Mouse (Mus musculus): ENCODE results near the gene Tbc1d23. TPM values are rescaled to one million over a fixed set of nuclear protein-coding genes. Genes with fewer than 3 reads are reported as not detected.

Gene Tbc1d23
- polyA plus RNA-seq, 1 experiment from 2014 or later = 26.0 TPM

DNA sequence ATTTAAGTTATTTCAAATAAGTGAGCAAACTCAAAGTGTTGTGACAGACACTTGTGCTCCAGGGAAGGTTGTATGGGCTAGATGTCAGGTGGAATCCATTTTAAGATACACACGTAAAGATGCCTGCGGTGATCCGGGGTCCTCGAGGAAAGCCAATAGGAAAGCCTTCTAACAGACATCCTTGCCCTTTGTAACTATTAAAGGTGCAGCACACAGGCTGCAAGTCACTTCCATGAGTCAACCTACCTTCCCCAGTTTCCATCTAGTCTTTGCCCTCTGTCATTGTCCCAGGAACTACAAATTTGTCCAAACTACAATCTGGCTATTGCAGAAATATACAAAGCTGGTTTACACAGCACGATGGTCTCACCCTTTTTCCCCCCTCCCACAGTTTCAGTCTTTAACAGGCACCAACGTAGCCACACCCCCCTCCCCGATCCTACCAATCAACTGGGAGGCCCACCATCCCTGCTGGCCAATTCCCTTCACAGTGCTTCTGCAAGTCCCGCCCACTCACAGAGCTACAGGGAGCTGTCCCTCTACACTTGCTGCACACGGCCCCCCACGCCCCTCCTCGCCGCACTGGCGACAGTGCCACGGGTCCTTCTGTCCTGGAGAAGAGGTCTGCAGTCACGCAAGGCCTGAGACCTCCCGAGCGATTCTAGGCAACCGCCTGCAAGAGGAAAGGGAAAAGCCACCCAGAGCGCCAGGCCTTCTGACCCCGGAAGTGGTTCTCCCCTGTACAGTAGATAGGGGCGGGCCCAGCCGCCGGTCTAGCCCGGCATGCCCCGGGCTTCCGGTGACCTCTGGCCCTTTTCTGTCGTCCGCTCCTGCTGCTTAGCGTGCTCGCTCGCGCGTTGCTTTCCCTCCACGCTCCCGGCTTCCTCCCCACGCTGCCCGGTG, 110.1 kb downstream of the Tbc1d23 start, which contains the start of gene Tomm70a:
Gene Tomm70a (plus strand): TSS at position 791 of the 903 bp plus-strand sequence.
- peak; percentile 93 for DNase-seq (ENCODE audit: low spot score)

More for the DNA sequence above, 110.1 kb downstream of the Tbc1d23 start, which contains the start of gene Tomm70a:
- Histone ChIP-seq H3K4me2 (ENCODE audit: low read depth, severe bottlenecking) (peak within 1 kb of the TSS; percentile 66), H3K27me3 (ENCODE audit: control insufficient read depth, insufficient read depth, low read length) (no peaks in the 10 kb centered on the region), H3K36me3 (ENCODE audit: control insufficient read depth, insufficient read depth, low read length) (no peaks in the 10 kb centered on the region), H3K27ac (replicated peaks; ENCODE audit: low read depth, low read length) (peak within 1 kb of the TSS; percentile 63; the same call in 1 of the 2 replicates), H3K9me3 (ENCODE audit: control insufficient read depth, low read length) (no peaks in the 10 kb centered on the region), H3K9ac (ENCODE audit: low read length) (peak within 1 kb of the TSS; percentile 90), H3K4me1 (ENCODE audit: control insufficient read depth, insufficient read depth, low read length) (peaks cover 6% of the 10 kb centered on the region), H3K4me3 (ENCODE audit: low read depth, low read length) (peak within 1 kb of the TSS; percentile 94)
- ATAC-seq (ENCODE audit: insufficient number of reproducible peaks, low FRiP score, low TSS enrichment, low read depth) = peak; percentile 100
- 0% methylated on average over 37 of the region's 37 CpGs for WGBS

Other genes with a start within 250 kb of the Tbc1d23 start
- 0.09 TPM in 1 of 2 replicates, not detected in the other for gene Tmem45a2, start 160.1 kb downstream of the Tbc1d23 start, polyA plus RNA-seq (2014; fragmentation: Nextera tagmentation; extraction: Ambion mirVana)
- 62.3 and 72.1 TPM in 2 replicates for gene Tomm70a, start 109.8 kb downstream of the Tbc1d23 start, polyA plus RNA-seq (2014; fragmentation: Nextera tagmentation; extraction: Ambion mirVana)
- 70.0 and 71.5 TPM in 2 replicates for gene Nit2, start 64.2 kb downstream of the Tbc1d23 start, polyA plus RNA-seq (2014; fragmentation: Nextera tagmentation; extraction: Ambion mirVana)
- 0.10 and 0.13 TPM in 2 replicates for gene Tmem30c, start 61.4 kb upstream of the Tbc1d23 start, polyA plus RNA-seq (2014; fragmentation: Nextera tagmentation; extraction: Ambion mirVana)
- gene Filip1l, start 121.6 kb upstream of the Tbc1d23 start, polyA plus RNA-seq (2014; fragmentation: Nextera tagmentation; extraction: Ambion mirVana) = 24.3 and 25.7 TPM in 2 replicates

Data from limb, embryonic 11.5 days (tissue).